Mouse (Mus musculus) retina, postnatal 1 day (tissue): Measurements from ENCODE around the gene Olfr1466.

Experiments
- DNase-seq: peaks from one replicate; pipeline ENCODE4 v3.0.0-alpha.2; 2012

Olfr1466 gene

GRCm38 (mm10) chr19:13338562-13338961 lies at the start of gene Olfr1466:
TSS of gene Olfr1466 (plus strand) at chr19:13338862.
- DNase-seq = no peak

- DNase-seq = no peak
These were observed 23.2 kb upstream of the Olfr1466 start, which contains the start of gene Olfr1465 for GRCm38 (mm10) chr19:13315441-13315840. TSS of gene Olfr1465 (minus strand) at chr19:13315541.

GRCm38 (mm10) chr19:13361936-13362335 lies 23.3 kb downstream of the Olfr1466 start, which contains the start of gene Olfr1467:
TSS of gene Olfr1467 (plus strand) at chr19:13362236.
- DNase-seq = no peak
